Mouse (Mus musculus): ENCODE results near the gene Tymp. TPM values are rescaled to one million over a fixed set of nuclear protein-coding genes. Genes with fewer than 3 reads are reported as not detected.

Tymp gene
- total RNA-seq, 1 experiment: 0.94 TPM

DNA sequence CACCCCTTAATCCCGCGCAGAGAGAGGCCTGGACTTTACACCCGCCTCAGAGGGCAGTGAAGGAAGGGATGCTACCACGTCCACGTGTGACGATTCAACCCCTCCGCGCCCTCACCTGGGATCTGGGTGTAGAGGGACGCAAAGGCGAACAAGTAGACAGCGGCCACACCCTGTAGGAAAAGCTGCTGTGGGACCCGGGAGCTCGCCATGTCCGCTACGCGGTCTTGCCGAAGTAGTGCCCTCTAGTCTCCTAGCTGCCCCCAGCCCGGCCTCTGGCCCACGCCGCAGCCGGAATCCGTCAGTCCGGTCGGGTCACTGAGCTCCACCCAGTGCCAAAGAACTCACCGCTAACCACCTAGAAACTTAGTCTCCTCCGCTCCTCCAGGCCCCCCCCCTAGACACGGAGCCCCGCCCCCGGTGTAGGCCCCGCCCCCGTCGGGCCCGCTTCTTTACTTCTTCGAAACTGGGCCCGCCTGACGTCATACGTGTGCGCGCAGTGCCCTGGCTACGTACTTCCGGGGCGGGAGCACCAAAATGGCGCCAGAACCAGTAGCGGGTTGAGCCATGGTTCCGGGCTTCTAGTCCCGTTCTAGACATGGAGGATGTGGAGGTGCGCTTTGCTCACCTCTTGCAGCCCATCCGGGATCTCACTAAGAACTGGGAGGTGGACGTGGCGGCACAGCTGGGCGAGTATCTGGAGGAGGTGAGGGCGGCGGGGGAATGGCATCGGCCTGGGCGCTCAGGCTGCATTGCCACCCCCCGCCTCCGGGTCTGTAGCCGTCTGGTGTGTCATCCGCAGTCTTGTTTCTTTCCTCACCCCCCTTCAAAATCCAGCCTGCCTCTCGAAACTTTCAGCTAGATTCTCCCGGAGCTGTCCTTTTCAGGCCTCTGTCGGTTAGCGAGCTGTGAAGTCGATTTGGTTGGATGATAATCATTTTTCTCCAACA, 21.3 kb downstream of the Tymp start, which contains the start of the genes Lmf2 and Ncaph2:
TSS of gene Lmf2 (minus strand) at position 419 of the 947 bp plus-strand sequence.
TSS of gene Ncaph2 (plus strand) at position 479 of the 947 bp plus-strand sequence.
- Histone ChIP-seq H3K9ac (ENCODE audit: insufficient read depth, low read depth, low read length, poor library complexity, severe bottlenecking) (peak within 1 kb of the TSS; percentile 98), H3K9me3 (ENCODE audit: control insufficient read depth, insufficient read depth, low read depth, low read length) (no peaks in the 10 kb centered on the region), H3K27ac (ENCODE audit: insufficient read depth, low read depth, low read length, poor library complexity, severe bottlenecking) (peak within 1 kb of the TSS; percentile 91), H3K4me1 (ENCODE audit: control insufficient read depth in 2 of 2, insufficient read depth in 2 of 2, low read length in 2 of 2, poor library complexity in 1 of 2) (peaks cover 0 to 29% of the 10 kb centered on the region in 2 experiments; a peak in 2 of 4 replicates), H3K36me3 (ENCODE audit: control insufficient read depth, insufficient read depth, low read length, poor library complexity, severe bottlenecking) (peaks cover 47% of the 10 kb centered on the region), H3K4me3 (ENCODE audit: insufficient read depth in 1 of 2, low read depth in 1 of 2, low read length in 2 of 2, poor library complexity in 1 of 2, severe bottlenecking in 1 of 2) (peak within 1 kb of the TSS; percentile 90 to 98)
- TF ChIP-seq ZC3H11A (IDR thresholded peaks at IDR 0.05; ENCODE audit: borderline replicate concordance, low read depth, low read length) (no peak; the same call in 1 of the 2 replicates), HCFC1 (IDR thresholded peaks at IDR 0.05; ENCODE audit: borderline replicate concordance, insufficient read depth, low read length) (peak; percentile 68), MAFK (IDR thresholded peaks at IDR 0.05; ENCODE audit: insufficient read depth, low read depth, low read length) (no peak), ZNF384 (IDR thresholded peaks at IDR 0.05; ENCODE audit: low read depth, low read length) (no peak), CHD2 (IDR thresholded peaks at IDR 0.05; ENCODE audit: low read depth, low read length) (no peak)
- DNase-seq (ENCODE audit: low read depth, low spot score): peak; percentile 93
- in situ Hi-C loops (cut with MboI; ENCODE audit: low sequenced_read_pairs in 2 of 2, unreplicated experiment in 2 of 2): no loop called here

DNA sequence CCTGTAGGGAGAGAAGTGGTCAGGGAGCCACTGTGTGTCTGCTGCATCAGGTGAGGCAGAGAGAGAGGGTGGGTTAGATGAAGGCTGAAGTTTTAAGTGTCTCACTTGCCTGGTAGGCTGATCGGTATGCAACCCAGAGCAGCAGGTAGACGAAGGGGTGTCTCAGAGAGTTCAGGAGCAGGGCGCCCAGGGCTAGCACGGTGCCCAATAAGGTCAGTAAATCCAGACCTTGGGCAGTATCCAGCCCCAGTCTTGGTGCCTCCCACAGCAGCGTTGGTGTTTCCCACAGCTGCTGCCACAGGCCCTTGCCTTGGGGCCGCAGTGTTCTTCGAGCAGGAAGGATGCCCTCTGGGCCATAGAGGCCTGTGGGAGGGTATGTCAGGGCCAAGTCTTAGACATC, 22.4 kb downstream of the Tymp start:
- Histone ChIP-seq H3K4me1 (ENCODE audit: control insufficient read depth in 2 of 2, insufficient read depth in 2 of 2, low read length in 2 of 2, poor library complexity in 1 of 2) (peaks cover 0 to 29% of the 10 kb centered on the region in 2 experiments; a peak in 2 of 4 replicates), H3K36me3 (ENCODE audit: control insufficient read depth, insufficient read depth, low read length, poor library complexity, severe bottlenecking) (peaks cover 40% of the 10 kb centered on the region), H3K27ac (ENCODE audit: insufficient read depth, low read depth, low read length, poor library complexity, severe bottlenecking) (no peak overlapping the region), H3K9me3 (ENCODE audit: control insufficient read depth, insufficient read depth, low read depth, low read length) (no peaks in the 10 kb centered on the region), H3K9ac (ENCODE audit: insufficient read depth, low read depth, low read length, poor library complexity, severe bottlenecking) (peak overlapping the region; percentile 90), H3K4me3 (ENCODE audit: insufficient read depth in 1 of 2, low read depth in 1 of 2, low read length in 2 of 2, poor library complexity in 1 of 2, severe bottlenecking in 1 of 2) (peak overlapping the region; percentile 90 to 98; a peak in 3 of 4 replicates)
- in situ Hi-C loops (cut with MboI; ENCODE audit: low sequenced_read_pairs in 2 of 2, unreplicated experiment in 2 of 2): no loop called here
- TF ChIP-seq HCFC1 (IDR thresholded peaks at IDR 0.05; ENCODE audit: borderline replicate concordance, insufficient read depth, low read length) (no peak), ZNF384 (IDR thresholded peaks at IDR 0.05; ENCODE audit: low read depth, low read length) (no peak), ZC3H11A (IDR thresholded peaks at IDR 0.05; ENCODE audit: borderline replicate concordance, low read depth, low read length) (no peak)
- DNase-seq (ENCODE audit: low read depth, low spot score): no peak

DNA sequence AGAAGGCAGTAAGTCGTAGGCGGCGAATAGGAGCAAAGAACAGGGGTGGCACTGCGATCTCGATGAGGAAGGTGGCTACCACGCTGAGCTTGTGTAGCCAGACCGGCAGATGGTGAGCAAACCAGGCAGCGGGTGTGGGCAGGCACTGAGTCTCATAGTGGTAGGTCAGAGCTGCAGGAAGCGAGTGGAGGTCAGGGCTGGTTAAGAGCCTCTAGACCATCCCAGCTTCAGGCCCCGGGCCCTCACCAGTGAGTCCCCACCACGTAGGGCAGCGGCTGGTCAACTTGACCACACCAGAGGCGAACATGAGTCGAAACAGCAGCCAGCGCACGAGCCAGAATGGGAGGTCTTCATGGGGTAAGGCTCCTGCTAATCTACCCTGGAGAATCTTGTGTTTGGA, 23.0 kb downstream of the Tymp start:
- Histone ChIP-seq H3K4me1 (ENCODE audit: control insufficient read depth in 2 of 2, insufficient read depth in 2 of 2, low read length in 2 of 2, poor library complexity in 1 of 2) (peaks cover 0 to 27% of the 10 kb centered on the region in 2 experiments; a peak in 2 of 4 replicates), H3K9ac (ENCODE audit: insufficient read depth, low read depth, low read length, poor library complexity, severe bottlenecking) (peak overlapping the region; percentile 4), H3K36me3 (ENCODE audit: control insufficient read depth, insufficient read depth, low read length, poor library complexity, severe bottlenecking) (peaks cover 39% of the 10 kb centered on the region), H3K4me3 (ENCODE audit: insufficient read depth in 1 of 2, low read depth in 1 of 2, low read length in 2 of 2, poor library complexity in 1 of 2, severe bottlenecking in 1 of 2) (no peak overlapping the region), H3K9me3 (ENCODE audit: control insufficient read depth, insufficient read depth, low read depth, low read length) (no peaks in the 10 kb centered on the region), H3K27ac (ENCODE audit: insufficient read depth, low read depth, low read length, poor library complexity, severe bottlenecking) (no peak overlapping the region)
- in situ Hi-C loops (cut with MboI; ENCODE audit: low sequenced_read_pairs in 2 of 2, unreplicated experiment in 2 of 2): no loop called here
- no peak for DNase-seq (ENCODE audit: low read depth, low spot score)
- TF ChIP-seq MAFK (IDR thresholded peaks at IDR 0.05; ENCODE audit: insufficient read depth, low read depth, low read length): no peak
- TF ChIP-seq ZC3H11A (IDR thresholded peaks at IDR 0.05; ENCODE audit: borderline replicate concordance, low read depth, low read length): no peak
- no peak for TF ChIP-seq CHD2 (IDR thresholded peaks at IDR 0.05; ENCODE audit: low read depth, low read length)
- no peak for TF ChIP-seq HCFC1 (IDR thresholded peaks at IDR 0.05; ENCODE audit: borderline replicate concordance, insufficient read depth, low read length)
- TF ChIP-seq ZNF384 (IDR thresholded peaks at IDR 0.05; ENCODE audit: low read depth, low read length): no peak

DNA sequence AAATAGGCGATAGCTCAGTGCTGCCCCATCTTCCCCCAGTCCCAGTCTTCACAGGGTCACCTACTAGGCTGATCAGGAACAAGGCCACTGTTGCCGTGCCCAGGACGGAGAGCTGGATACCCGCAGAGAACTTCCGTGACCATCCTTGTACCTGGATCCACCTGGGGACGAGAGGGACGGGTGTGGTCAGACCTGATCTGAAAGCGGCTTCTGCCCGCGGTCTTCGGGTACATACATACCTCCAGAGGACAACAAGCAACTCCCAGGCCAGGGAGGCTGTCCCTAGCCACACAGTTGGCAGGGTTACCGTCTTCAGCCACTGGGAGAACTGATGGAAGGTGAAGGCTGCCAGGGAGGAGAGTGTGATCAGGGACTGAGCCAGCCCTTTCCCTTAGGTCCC, 24.0 kb downstream of the Tymp start:
- no peaks in the 10 kb centered on the region for H3K9me3 ChIP-seq (ENCODE audit: control insufficient read depth, insufficient read depth, low read depth, low read length)
- in situ Hi-C loops (cut with MboI; ENCODE audit: low sequenced_read_pairs in 2 of 2, unreplicated experiment in 2 of 2): no loop called here
- H3K4me3 ChIP-seq (ENCODE audit: insufficient read depth in 1 of 2, low read depth in 1 of 2, low read length in 2 of 2, poor library complexity in 1 of 2, severe bottlenecking in 1 of 2): no peak overlapping the region; a peak in 1 of 4 replicates
- no peak for DNase-seq (ENCODE audit: low read depth, low spot score)
- no peak overlapping the region for H3K9ac ChIP-seq (ENCODE audit: insufficient read depth, low read depth, low read length, poor library complexity, severe bottlenecking)
- no peak for TF ChIP-seq HCFC1 (IDR thresholded peaks at IDR 0.05; ENCODE audit: borderline replicate concordance, insufficient read depth, low read length)
- TF ChIP-seq CHD2 (IDR thresholded peaks at IDR 0.05; ENCODE audit: low read depth, low read length): no peak
- TF ChIP-seq ZC3H11A (IDR thresholded peaks at IDR 0.05; ENCODE audit: borderline replicate concordance, low read depth, low read length): no peak
- no peak for TF ChIP-seq MAFK (IDR thresholded peaks at IDR 0.05; ENCODE audit: insufficient read depth, low read depth, low read length)
- TF ChIP-seq ZNF384 (IDR thresholded peaks at IDR 0.05; ENCODE audit: low read depth, low read length): no peak
- no peak overlapping the region for H3K27ac ChIP-seq (ENCODE audit: insufficient read depth, low read depth, low read length, poor library complexity, severe bottlenecking)
- H3K36me3 ChIP-seq (ENCODE audit: control insufficient read depth, insufficient read depth, low read length, poor library complexity, severe bottlenecking): peaks cover 34% of the 10 kb centered on the region
- H3K4me1 ChIP-seq (ENCODE audit: control insufficient read depth in 2 of 2, insufficient read depth in 2 of 2, low read length in 2 of 2, poor library complexity in 1 of 2): peaks cover 0 to 27% of the 10 kb centered on the region in 2 experiments; a peak in 2 of 4 replicates
